Mouse (Mus musculus) CH12.LX (cell line): ENCODE results near the gene Aff3. TPM values are rescaled to one million over a fixed set of nuclear protein-coding genes. Genes with fewer than 3 reads are reported as not detected.

ENCODE experiments used
- DNase-seq: peaks from one replicate; pipeline ENCODE4 v3.0.0-alpha.2; 2013; ENCODE audit errors: extremely low read depth
- H3K27ac ChIP-seq: 2 replicates; pipeline ENCODE4 v1.5.1; 2012; ENCODE audit warnings: low read depth, mild to moderate bottlenecking, control low read depth, moderate library complexity; ENCODE audit not compliant: insufficient read depth
- H3K27me3 ChIP-seq: replicated peaks from 2 replicates; pipeline ENCODE3; 2012; ENCODE audit warnings: inconsistent platforms
- H3K36me3 ChIP-seq, 2 experiments: replicated peaks in 1 of 2; 2 replicates each; pipeline versions ENCODE3 to v1.6.1; 2012; ENCODE audit warnings: inconsistent platforms in 1 of 2, low read length in 1 of 2, mild to moderate bottlenecking in 1 of 2, mixed read lengths in 1 of 2, moderate library complexity in 1 of 2; ENCODE audit not compliant: control insufficient read depth in 1 of 2, insufficient read depth in 1 of 2
- H3K4me1 ChIP-seq, 2 experiments: 2 replicates each; pipeline ENCODE4 v1.6.1; 2012; ENCODE audit warnings: inconsistent platforms in 1 of 2, moderate library complexity in 1 of 2; ENCODE audit not compliant: insufficient read depth in 2 of 2, control insufficient read depth in 1 of 2
- H3K4me2 ChIP-seq: 2 replicates; pipeline ENCODE4 v1.6.1; 2012; ENCODE audit warnings: low read depth, mild to moderate bottlenecking, control low read depth; ENCODE audit not compliant: poor library complexity, insufficient read depth, severe bottlenecking
- H3K4me3 ChIP-seq, 3 experiments: fragments of 150-350 bp in 1 of 3; sonication (generic) in 1 of 3; replicated peaks in 1 of 3; 2 replicates each; pipeline versions ENCODE3 to v1.5.1; 2011 to 2012; ENCODE audit warnings: low read depth in 2 of 3, low read length in 2 of 3, mild to moderate bottlenecking in 2 of 3, moderate library complexity in 2 of 3, control low read depth in 1 of 3, improper control_type of control experiment in 1 of 3, inconsistent platforms in 1 of 3, mixed read lengths in 1 of 3; ENCODE audit not compliant: poor library complexity in 1 of 3
- H3K79me2 ChIP-seq: replicated peaks from 2 replicates; pipeline ENCODE4 v1.6.1; 2012; ENCODE audit warnings: mild to moderate bottlenecking, moderate library complexity; ENCODE audit not compliant: control insufficient read depth, poor library complexity, insufficient read depth, severe bottlenecking; ENCODE audit errors: extremely low read depth
- H3K9ac ChIP-seq: 2 replicates; pipeline ENCODE4 v1.6.1; 2012; ENCODE audit warnings: low read depth, mild to moderate bottlenecking, control low read depth, moderate library complexity; ENCODE audit not compliant: insufficient read depth
- H3K9me3 ChIP-seq: replicated peaks from 2 replicates; pipeline ENCODE3; 2012; ENCODE audit warnings: low read length, inconsistent platforms, mixed read lengths
- BHLHE40 ChIP-seq: IDR thresholded peaks from 2 replicates; pipeline ENCODE4 v1.6.1; 2011; ENCODE audit warnings: mild to moderate bottlenecking, low read depth, low read length, improper control_type of control experiment
- CHD1 ChIP-seq: IDR thresholded peaks from 2 replicates; pipeline ENCODE4 v1.6.1; 2012; ENCODE audit warnings: low read depth, low read length, improper control_type of control experiment, inconsistent platforms
- ETS1 ChIP-seq: conservative IDR thresholded peaks from 2 replicates; pipeline ENCODE4 v1.6.1; 2012; ENCODE audit warnings: low read depth, mild to moderate bottlenecking, inconsistent platforms, low read length, improper control_type of control experiment, moderate library complexity
- GABPA ChIP-seq: IDR thresholded peaks from 2 replicates; pipeline ENCODE4 v1.6.1; 2012; ENCODE audit warnings: low read depth, low read length, improper control_type of control experiment, inconsistent platforms; ENCODE audit not compliant: insufficient replicate concordance
- HCFC1 ChIP-seq: IDR thresholded peaks from 2 replicates; pipeline ENCODE4 v1.6.1; 2012; ENCODE audit warnings: low read depth, mild to moderate bottlenecking, inconsistent platforms, low read length, improper control_type of control experiment
- JUND ChIP-seq: conservative IDR thresholded peaks from 2 replicates; pipeline ENCODE4 v1.6.1; 2011; ENCODE audit warnings: low read depth, low read length, improper control_type of control experiment
- MAZ ChIP-seq: IDR thresholded peaks from 2 replicates; pipeline ENCODE4 v1.6.1; 2012; ENCODE audit warnings: low read depth, mild to moderate bottlenecking, inconsistent platforms, low read length, improper control_type of control experiment, moderate library complexity
- MYC ChIP-seq: IDR thresholded peaks from 2 replicates; pipeline ENCODE4 v1.6.1; 2011; ENCODE audit warnings: low read depth, mild to moderate bottlenecking, improper control_type of control experiment, low read length
- NELFE ChIP-seq: IDR thresholded peaks from 2 replicates; pipeline ENCODE4 v1.6.1; 2011; ENCODE audit warnings: low read depth, low read length, improper control_type of control experiment
- NRF1 ChIP-seq: IDR thresholded peaks from 2 replicates; pipeline ENCODE4 v1.6.1; 2014; ENCODE audit warnings: low read depth, mild to moderate bottlenecking, inconsistent platforms, low read length, improper control_type of control experiment, moderate library complexity
- POLR2A ChIP-seq: IDR thresholded peaks from 2 replicates; pipeline ENCODE4 v1.6.1; 2011; ENCODE audit warnings: low read depth, mild to moderate bottlenecking, improper control_type of control experiment, low read length
- SIN3A ChIP-seq: IDR thresholded peaks from 2 replicates; pipeline ENCODE4 v1.6.1; 2012; ENCODE audit warnings: low read length, improper control_type of control experiment, inconsistent platforms
- TBP ChIP-seq: conservative IDR thresholded peaks from 2 replicates; pipeline ENCODE4 v1.6.1; 2011; ENCODE audit warnings: low read depth, low read length, improper control_type of control experiment
- TCF12 ChIP-seq: IDR thresholded peaks from 2 replicates; pipeline ENCODE4 v1.6.1; 2014; ENCODE audit warnings: low read depth, mild to moderate bottlenecking, inconsistent platforms, low read length, improper control_type of control experiment
- USF1 ChIP-seq: IDR thresholded peaks from 2 replicates; pipeline ENCODE4 v1.6.1; 2014; ENCODE audit warnings: low read depth, mild to moderate bottlenecking, inconsistent platforms, low read length, improper control_type of control experiment
- USF2 ChIP-seq: conservative IDR thresholded peaks from 2 replicates; pipeline ENCODE4 v1.6.1; 2011; ENCODE audit warnings: low read depth, low read length, improper control_type of control experiment
- ZC3H11A ChIP-seq: IDR thresholded peaks from 2 replicates; pipeline ENCODE4 v1.6.1; 2012; ENCODE audit warnings: low read depth, mild to moderate bottlenecking, inconsistent platforms, low read length, improper control_type of control experiment
- ZKSCAN1 ChIP-seq: IDR thresholded peaks from 2 replicates; pipeline ENCODE4 v1.6.1; 2012; ENCODE audit warnings: low read depth, inconsistent platforms, low read length, improper control_type of control experiment, borderline replicate concordance
- ZMIZ1 ChIP-seq: IDR thresholded peaks from 2 replicates; pipeline ENCODE4 v1.6.1; 2012; ENCODE audit warnings: low read depth, mild to moderate bottlenecking, inconsistent platforms, low read length, improper control_type of control experiment
- dilution Hi-C: fragments of 300-500 bp; cut with MboI; formaldehyde crosslinking; loops from 2 replicates; pipeline ENCODE4 v1.14.3; 2020; ENCODE audit warnings: low sequenced_read_pairs; ENCODE audit not compliant: extremely low pct_unique_long_range_greater_than_20kb, extremely low pct_ligation_motif_present
- in situ Hi-C: fragments of 300-500 bp; cut with MboI; formaldehyde crosslinking; loops from 3 replicates; pipeline ENCODE4 v1.14.3; 2019; ENCODE audit warnings: low sequenced_read_pairs, low pct_ligation_motif_present, low pct_unique_long_range_greater_than_20kb, mixed read lengths
- polyA plus RNA-seq: library from polyadenylated mRNA; unstranded; fragments of >175 nt; gene quantifications from 2 replicates; pipeline ENCODE4 v1.2.1, GENCODE M21; 2012; ENCODE audit warnings: low read depth; ENCODE audit not compliant: insufficient read length
- total RNA-seq, 2 experiments: library from RNA; depleted of rRNA; stranded (reverse); fragments of 300-350 nt in 1 of 2; fragments of >200 nt in 1 of 2; gene quantifications; 2 replicates each; pipeline ENCODE4 v1.2.3; 2012 to 2014

The Aff3 gene
- total and polyA plus RNA-seq, 3 experiments, result 5.1 to 29.9 (median 7.7) TPM

DNA sequence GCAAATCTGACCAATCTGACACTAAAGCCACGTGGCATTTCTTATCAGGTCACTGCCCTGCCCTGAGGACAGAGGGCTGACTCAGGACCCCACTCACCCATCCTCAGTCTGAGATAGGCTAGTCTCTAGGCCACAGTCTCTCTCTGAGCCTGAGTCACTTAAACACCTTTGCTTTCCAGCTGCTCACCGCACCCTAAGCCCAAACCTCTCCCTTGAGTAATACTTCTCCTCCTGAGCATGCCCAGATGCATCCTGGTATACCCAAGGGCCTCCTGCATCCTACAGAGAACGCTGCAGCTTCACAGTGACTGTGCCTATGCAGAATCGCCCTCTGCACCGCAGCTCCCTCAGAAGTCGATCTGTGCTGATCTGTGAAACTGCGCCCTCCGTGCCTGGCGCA, 117.1 kb downstream of the Aff3 start:
- in situ Hi-C loops, result no loop called here
- Histone ChIP-seq H3K4me3 (no peak overlapping the region), H3K79me2 (no peaks in the 10 kb centered on the region), H3K27me3 (no peaks in the 10 kb centered on the region), H3K4me2 (no peak overlapping the region), H3K27ac (no peak overlapping the region), H3K9ac (no peak overlapping the region), H3K4me1 (peaks cover 0 to 30% of the 10 kb centered on the region in 2 experiments; a peak in 2 of 4 replicates), H3K36me3 (peaks cover 0 to 48% of the 10 kb centered on the region in 2 experiments), H3K9me3 (no peaks in the 10 kb centered on the region)
- DNase-seq, result peak; percentile 39
- dilution Hi-C loops, result no loop called here
- TF ChIP-seq GABPA, result no peak
- no peak for TF ChIP-seq SIN3A
- TF ChIP-seq NRF1, result peak; percentile 47; the same call in 1 of the 2 replicates
- no peak for TF ChIP-seq TCF12

DNA sequence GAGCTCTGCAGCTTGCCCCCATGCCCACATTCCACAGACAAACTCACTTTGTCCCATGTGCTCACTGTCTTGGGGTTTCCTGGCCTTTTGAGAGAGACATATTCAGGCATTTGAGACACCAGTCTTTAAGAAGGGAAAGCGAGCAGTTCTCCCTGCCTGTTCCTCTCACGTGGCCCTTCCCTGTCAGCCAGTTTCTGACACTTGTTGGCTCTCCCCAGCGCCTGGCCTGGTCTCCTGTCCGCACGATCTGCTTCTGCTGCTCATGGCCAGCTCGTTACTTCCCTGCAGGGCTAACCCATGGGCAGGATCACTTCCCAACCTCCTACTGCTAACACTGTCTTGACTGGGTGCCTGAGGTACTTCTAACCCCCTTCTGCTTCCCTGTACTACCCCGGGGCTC, 118.1 kb downstream of the Aff3 start:
- in situ Hi-C loops, result no loop called here

DNA sequence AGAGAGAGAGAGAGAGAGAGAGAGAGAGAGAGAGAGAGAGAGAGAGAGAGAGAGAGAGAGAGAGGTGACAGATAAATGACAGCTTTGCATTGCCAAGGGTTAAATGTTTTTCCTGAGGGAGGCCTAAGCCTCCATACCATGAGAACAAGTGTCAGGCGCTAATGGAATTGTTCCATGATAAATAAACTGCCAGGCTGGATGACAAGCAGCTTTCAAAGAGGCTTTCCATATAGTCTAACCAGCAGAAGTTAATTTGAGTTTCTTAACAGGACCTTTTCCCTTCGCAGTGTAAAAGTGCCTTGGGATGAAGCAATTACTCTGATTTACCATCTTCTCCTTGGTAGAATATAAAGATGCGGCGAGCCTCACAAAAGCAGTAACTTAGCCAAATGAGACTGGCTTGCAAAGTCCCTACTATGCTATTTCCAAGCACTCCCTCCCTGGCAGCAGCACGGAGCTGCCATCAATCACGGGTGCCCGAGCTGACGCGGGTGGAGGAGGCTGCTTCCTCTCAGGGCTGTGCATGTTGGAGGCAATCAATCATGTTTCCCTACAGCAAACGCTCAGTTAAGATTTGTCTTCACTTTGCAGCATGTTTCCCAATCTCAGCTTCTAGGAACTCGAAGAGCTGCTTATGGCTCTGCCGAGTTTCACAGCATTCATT, 119.3 kb downstream of the Aff3 start:
- Histone ChIP-seq H3K79me2 (no peaks in the 10 kb centered on the region), H3K36me3 (peaks cover 0 to 43% of the 10 kb centered on the region in 2 experiments), H3K9ac (no peak overlapping the region), H3K4me1 (peaks cover 0 to 33% of the 10 kb centered on the region in 2 experiments; a peak in 2 of 4 replicates), H3K4me3 (no peak overlapping the region), H3K27me3 (no peaks in the 10 kb centered on the region), H3K4me2 (no peak overlapping the region), H3K27ac (no peak overlapping the region), H3K9me3 (no peaks in the 10 kb centered on the region)
- in situ Hi-C loops (no loop called here), dilution Hi-C loops (no loop called here)
- no peak for DNase-seq
- TF ChIP-seq JUND (no peak), SIN3A (no peak), GABPA (no peak), TCF12 (no peak), ZMIZ1 (no peak), POLR2A (no peak), ZKSCAN1 (no peak), NELFE (no peak), MYC (no peak)

More for the DNA sequence above, 118.1 kb downstream of the Aff3 start:
- H3K27ac ChIP-seq, result no peak overlapping the region
- no peak overlapping the region for H3K4me2 ChIP-seq
- H3K4me1 ChIP-seq, result peaks cover 0 to 33% of the 10 kb centered on the region in 2 experiments; a peak in 2 of 4 replicates
- H3K27me3 ChIP-seq, result no peaks in the 10 kb centered on the region
- TF ChIP-seq TBP (no peak), HCFC1 (no peak), USF1 (no peak), MYC (no peak), BHLHE40 (no peak), JUND (no peak), CHD1 (no peak), MAZ (no peak), USF2 (no peak), SIN3A (no peak), ETS1 (no peak), ZMIZ1 (no peak), ZC3H11A (no peak)
- TF ChIP-seq, all 38 proteins: peak for 0
- Histone ChIP-seq H3K79me2 (no peaks in the 10 kb centered on the region), H3K4me3 (no peak overlapping the region), H3K9me3 (no peaks in the 10 kb centered on the region), H3K36me3 (peaks cover 0 to 45% of the 10 kb centered on the region in 2 experiments), H3K9ac (no peak overlapping the region)
- no peak for DNase-seq
- dilution Hi-C loops, result no loop called here
